Mouse (Mus musculus) heart, embryonic 16.5 days (tissue): ENCODE measurements around the gene Ahrr. TPM values are rescaled to one million over a fixed set of nuclear protein-coding genes. Genes with fewer than 3 reads are reported as not detected.
A peak's percentile ranks its signal among the peaks of the same experiment; 100 is the strongest.

Source experiments
- ATAC-seq: fragments of 200-750 bp; cut with Nextera tagmentation; replicated peaks from 2 replicates; pipeline ENCODE4 v1.8.0; 2017; ENCODE audit warnings: moderate number of reproducible peaks; ENCODE audit not compliant: insufficient read depth, low FRiP score; ENCODE audit errors: extremely low read depth
- H3K27ac ChIP-seq: fragments of 300-500 bp; sonication (generic); 2 replicates; pipeline ENCODE4 v1.5.1; 2014; ENCODE audit warnings: mild to moderate bottlenecking, low read length, control low read depth, moderate library complexity
- H3K27me3 ChIP-seq: fragments of 300-500 bp; sonication (generic); 2 replicates; pipeline ENCODE4 v1.6.1; 2014; ENCODE audit warnings: low read length, mixed read lengths; ENCODE audit not compliant: control insufficient read depth, insufficient read depth
- H3K36me3 ChIP-seq: fragments of 300-500 bp; sonication (generic); 2 replicates; pipeline ENCODE4 v1.6.1; 2014; ENCODE audit not compliant: control insufficient read depth, insufficient read depth
- H3K4me1 ChIP-seq: fragments of 300-500 bp; sonication (generic); 2 replicates; pipeline ENCODE4 v1.6.1; 2014; ENCODE audit warnings: low read length, mixed read lengths; ENCODE audit not compliant: control insufficient read depth, insufficient read depth
- H3K4me2 ChIP-seq: fragments of 300-500 bp; sonication (generic); 2 replicates; pipeline ENCODE4 v1.6.1; 2014; ENCODE audit warnings: low read depth, mild to moderate bottlenecking, control low read depth, low read length
- H3K4me3 ChIP-seq: fragments of 300-500 bp; sonication (generic); 2 replicates; pipeline ENCODE4 v1.5.1; 2014; ENCODE audit warnings: mild to moderate bottlenecking, control low read depth, low read length
- H3K9ac ChIP-seq: fragments of 300-500 bp; sonication (generic); 2 replicates; pipeline ENCODE4 v1.6.1; 2014; ENCODE audit warnings: low read length, control low read depth
- H3K9me3 ChIP-seq: fragments of 300-500 bp; sonication (generic); replicated peaks from 2 replicates; pipeline ENCODE4 v1.6.1; 2016; ENCODE audit warnings: low read length; ENCODE audit not compliant: control insufficient read depth
- WGBS: fragments of 180-500 bp; shearing (Covaris S2); extraction: QIAGEN DNeasy Blood & Tissue Kit; methylation state at CpG from one replicate; pipeline ENCODE4 v1.1.7; 2014; 5-methylcytosine and 5-hydroxymethylcytosine counted together
- polyA plus RNA-seq: library from polyadenylated mRNA; unstranded; fragments of >200 nt; fragmentation: Nextera tagmentation; extraction: Ambion mirVana; gene quantifications from 2 replicates; pipeline ENCODE4 v1.2.1, GENCODE M21; 2015

Ahrr gene
- 1.4 and 1.5 TPM in 2 replicates for polyA plus RNA-seq

- Histone ChIP-seq H3K27me3 (peaks cover 15% of the 10 kb centered on the region), H3K36me3 (no peaks in the 10 kb centered on the region), H3K27ac (no peak within 1 kb of the TSS), H3K4me3 (peak within 1 kb of the TSS; percentile 27), H3K4me2 (peak within 1 kb of the TSS; percentile 67), H3K9ac (peak within 1 kb of the TSS; percentile 31; the same call in 1 of the 2 replicates), H3K4me1 (no peaks in the 10 kb centered on the region), H3K9me3 (no peaks in the 10 kb centered on the region)
- under 1% methylated on average over 27 of the region's 27 CpGs for WGBS
- ATAC-seq: peak; percentile 69; the same call in 1 of the 2 replicates
Measured at GRCm38 (mm10) chr13:74292167-74292566, at the start of gene Ahrr. Gene Ahrr, minus strand, starts transcription at chr13:74292331.

DNA sequence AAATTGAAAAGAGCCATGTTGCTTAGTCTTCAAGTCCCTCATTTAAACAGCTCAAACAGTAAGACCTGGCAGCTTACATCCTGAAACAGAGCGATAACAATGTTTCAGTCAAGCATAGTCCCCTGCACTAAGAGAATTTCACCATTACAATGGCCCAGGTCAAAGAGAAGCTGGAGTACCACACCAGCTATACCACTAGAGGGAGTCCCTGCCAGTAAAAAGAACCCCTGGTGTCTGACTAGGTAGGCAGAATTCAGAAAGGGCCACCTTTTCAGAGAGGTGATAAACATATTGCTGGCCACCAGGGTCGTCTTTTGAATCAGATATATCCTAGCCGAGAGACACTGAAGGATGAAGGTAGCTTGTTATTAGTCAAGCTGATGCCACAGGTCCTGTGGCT lies 48.9 kb upstream of the Ahrr start:
- ATAC-seq: no peak
- H3K36me3 ChIP-seq: peaks cover 58% of the 10 kb centered on the region
- no peak overlapping the region for H3K4me3 ChIP-seq
- WGBS: 41% methylated on average over 3 of the region's 3 CpGs
- H3K27me3 ChIP-seq: no peaks in the 10 kb centered on the region
- H3K27ac ChIP-seq: no peak overlapping the region
- H3K4me2 ChIP-seq: no peak overlapping the region
- H3K4me1 ChIP-seq: no peaks in the 10 kb centered on the region; the same call in 1 of the 2 replicates
- no peak overlapping the region for H3K9ac ChIP-seq
- H3K9me3 ChIP-seq: no peaks in the 10 kb centered on the region

DNA sequence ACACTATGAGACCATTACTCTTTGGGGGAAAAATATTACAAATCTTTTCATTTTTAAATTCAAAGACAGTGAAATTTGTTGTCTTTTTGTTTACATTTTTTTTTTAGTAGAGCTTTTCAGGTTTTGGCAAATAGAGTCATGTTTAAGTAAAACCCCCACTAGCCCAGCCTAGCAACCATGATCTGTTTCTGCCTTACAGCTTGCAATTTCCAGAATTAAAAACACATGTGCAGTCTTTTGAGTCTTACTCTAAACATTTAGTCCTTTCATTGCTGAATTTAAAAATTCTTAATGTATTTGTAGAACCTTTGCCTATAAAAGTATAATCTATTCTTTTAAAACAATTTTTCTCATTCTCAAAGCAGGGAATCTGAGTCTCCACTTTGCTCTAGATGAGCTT lies 37.2 kb upstream of the Ahrr start:
- no peak overlapping the region for H3K27ac ChIP-seq
- no peak overlapping the region for H3K9ac ChIP-seq
- H3K9me3 ChIP-seq: no peaks in the 10 kb centered on the region
- no peaks in the 10 kb centered on the region for H3K4me1 ChIP-seq
- no peak for ATAC-seq
- H3K4me2 ChIP-seq: no peak overlapping the region
- no peak overlapping the region for H3K4me3 ChIP-seq
- H3K36me3 ChIP-seq: peaks cover 60% of the 10 kb centered on the region
- no peaks in the 10 kb centered on the region for H3K27me3 ChIP-seq

DNA sequence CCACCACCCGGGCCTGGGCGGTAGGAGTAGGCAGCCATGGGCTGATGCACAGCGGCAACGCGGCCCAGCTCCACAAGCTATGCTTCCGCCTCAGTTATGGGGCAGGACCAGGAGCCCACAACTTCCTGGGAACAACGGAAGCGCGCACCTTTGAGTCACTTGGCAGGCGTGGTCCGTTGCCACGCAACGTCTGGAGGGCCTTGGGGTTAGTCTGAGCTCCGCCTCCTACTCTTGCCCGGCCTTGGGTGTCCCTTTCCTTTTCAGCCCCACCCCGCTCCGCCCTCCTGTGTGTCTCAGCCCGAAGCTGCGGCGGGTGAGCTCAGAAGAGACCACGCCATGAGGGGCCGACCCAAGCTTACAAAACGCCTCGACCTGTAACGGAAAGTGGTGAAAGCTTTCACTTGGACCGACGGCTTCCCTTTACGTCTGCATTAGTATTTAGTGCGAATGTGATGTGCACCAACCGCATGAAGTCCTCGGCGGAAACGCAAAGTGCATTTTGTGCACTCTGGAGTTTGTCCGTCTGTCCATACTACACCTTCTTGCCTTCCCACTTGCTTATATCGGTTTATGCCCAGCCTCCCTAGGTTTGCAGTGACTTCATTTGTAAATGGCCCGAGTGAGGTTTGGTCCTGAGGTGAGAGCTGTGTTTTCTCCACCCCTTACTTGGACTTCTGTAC lies 25.2 kb upstream of the Ahrr start, which contains the start of gene Pdcd6:
Gene Pdcd6 (minus strand): TSS at position 411 of the 680 bp plus-strand sequence.
- Histone ChIP-seq H3K4me1 (peaks cover 10% of the 10 kb centered on the region), H3K4me2 (peak within 1 kb of the TSS; percentile 89), H3K27me3 (no peaks in the 10 kb centered on the region), H3K4me3 (peak within 1 kb of the TSS; percentile 63), H3K9me3 (no peaks in the 10 kb centered on the region), H3K9ac (peak within 1 kb of the TSS; percentile 90), H3K36me3 (peaks cover 20% of the 10 kb centered on the region), H3K27ac (peak within 1 kb of the TSS; percentile 77)
- under 1% methylated on average over 35 of the region's 36 CpGs for WGBS
- ATAC-seq: peak; percentile 100

DNA sequence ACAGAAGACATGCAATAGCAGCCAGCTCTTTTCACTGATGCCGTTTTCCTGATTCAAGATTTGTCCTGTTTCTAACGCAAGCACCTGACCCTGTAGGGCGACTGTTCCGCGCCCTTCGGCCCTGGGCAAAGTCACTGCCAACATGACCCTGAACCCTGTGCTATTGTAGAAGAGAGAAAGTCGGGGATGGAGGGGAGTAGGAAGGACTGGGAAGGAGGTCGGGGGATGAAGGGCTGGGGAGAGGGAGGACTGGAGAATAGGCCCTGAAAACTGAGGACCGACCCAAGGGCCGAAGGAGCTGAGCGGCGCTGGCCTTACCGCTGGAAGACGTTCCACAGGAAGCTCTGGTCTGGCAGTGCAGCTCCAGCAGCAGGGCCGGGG lies 24.6 kb upstream of the Ahrr start:
- H3K4me3 ChIP-seq: peak overlapping the region; percentile 63
- peak overlapping the region; percentile 77 for H3K27ac ChIP-seq
- WGBS: 2% methylated on average over 15 of the region's 15 CpGs
- H3K9ac ChIP-seq: peak overlapping the region; percentile 90
- H3K36me3 ChIP-seq: peaks cover 14% of the 10 kb centered on the region
- H3K27me3 ChIP-seq: no peaks in the 10 kb centered on the region
- ATAC-seq: no peak; the same call in 1 of the 2 replicates
- H3K4me1 ChIP-seq: peaks cover 10% of the 10 kb centered on the region
- no peaks in the 10 kb centered on the region for H3K9me3 ChIP-seq
- H3K4me2 ChIP-seq: peak overlapping the region; percentile 89

GRCm38 (mm10) chr13:74316386-74316785 lies 24.3 kb upstream of the Ahrr start:
- peak overlapping the region; percentile 77 for H3K27ac ChIP-seq
- 24% methylated on average over 4 of the region's 4 CpGs for WGBS
- ATAC-seq: no peak
- no peaks in the 10 kb centered on the region for H3K27me3 ChIP-seq
- peak overlapping the region; percentile 63 for H3K4me3 ChIP-seq
- peaks cover 12% of the 10 kb centered on the region for H3K36me3 ChIP-seq
- no peaks in the 10 kb centered on the region for H3K9me3 ChIP-seq
- H3K4me1 ChIP-seq: peaks cover 10% of the 10 kb centered on the region
- H3K4me2 ChIP-seq: peak overlapping the region; percentile 89
- peak overlapping the region; percentile 90 for H3K9ac ChIP-seq

GRCm38 (mm10) chr13:74314616-74315015 lies 22.5 kb upstream of the Ahrr start:
- H3K9me3 ChIP-seq: no peaks in the 10 kb centered on the region
- H3K27me3 ChIP-seq: no peaks in the 10 kb centered on the region
- H3K27ac ChIP-seq: no peak overlapping the region
- H3K4me1 ChIP-seq: peaks cover 10% of the 10 kb centered on the region
- H3K4me3 ChIP-seq: no peak overlapping the region
- no peak overlapping the region for H3K4me2 ChIP-seq
- no peak overlapping the region for H3K9ac ChIP-seq
- WGBS: 95% methylated on average over 3 of the region's 3 CpGs
- ATAC-seq: no peak
- peaks cover 12% of the 10 kb centered on the region for H3K36me3 ChIP-seq

- Histone ChIP-seq H3K27me3 (no peaks in the 10 kb centered on the region), H3K36me3 (peaks cover 59% of the 10 kb centered on the region), H3K9ac (no peak overlapping the region), H3K9me3 (no peaks in the 10 kb centered on the region), H3K4me2 (no peak overlapping the region), H3K4me1 (no peaks in the 10 kb centered on the region), H3K27ac (no peak overlapping the region), H3K4me3 (no peak overlapping the region)
- no peak for ATAC-seq
- WGBS: 95% methylated on average over 1 of the region's 1 CpGs
Measured at GRCm38 (mm10) chr13:74305780-74306179, 13.6 kb upstream of the Ahrr start.

GRCm38 (mm10) chr13:74305380-74305779 lies 13.2 kb upstream of the Ahrr start:
- Histone ChIP-seq H3K4me2 (no peak overlapping the region), H3K36me3 (peaks cover 56% of the 10 kb centered on the region), H3K4me1 (no peaks in the 10 kb centered on the region), H3K27ac (no peak overlapping the region), H3K27me3 (no peaks in the 10 kb centered on the region), H3K9ac (no peak overlapping the region), H3K9me3 (no peaks in the 10 kb centered on the region), H3K4me3 (no peak overlapping the region)
- ATAC-seq: no peak
- WGBS: 87% methylated on average over 6 of the region's 6 CpGs
